Mouse (Mus musculus) midbrain, embryonic 11.5 days (tissue): ENCODE measurements around the gene Prl2c5. TPM values are rescaled to one million over a fixed set of nuclear protein-coding genes. Genes with fewer than 3 reads are reported as not detected.

Experiments used
- polyA plus RNA-seq: library from polyadenylated mRNA; unstranded; fragments of >200 nt; fragmentation: Nextera tagmentation; extraction: Ambion mirVana; gene quantifications from 2 replicates; pipeline ENCODE4 v1.2.1, GENCODE M21; 2014

Prl2c5 gene
- polyA plus RNA-seq, 1 experiment from 2014 or later: not detected

Other genes with a start within 250 kb of the Prl2c5 start
- not detected in 2 replicates for gene Prl2c2, start 177.3 kb upstream of the Prl2c5 start, polyA plus RNA-seq
- 25.4 and 25.6 TPM in 2 replicates for gene Gpr137b, start 211.3 kb downstream of the Prl2c5 start, polyA plus RNA-seq